Mouse (Mus musculus): ENCODE results near the gene Acss2.
A peak's percentile ranks its signal among the peaks of the same experiment; 100 is the strongest.
"Not testable (repeated sequence)": the region's sequence is repeated elsewhere in the genome, so short reads cannot be mapped to it uniquely, and the experiment has no call there.

Gene Acss2

GRCm38 (mm10) chr2:155538463-155539057 is 20.8 kb downstream of the Acss2 start:
- not testable (repeated sequence) for DNase-seq (ENCODE audit: low spot score in 2 of 2)

GRCm38 (mm10) chr2:155539696-155540095 is 21.9 kb downstream of the Acss2 start:
- DNase-seq (ENCODE audit: low spot score in 2 of 2): no peak

- no peak for DNase-seq (ENCODE audit: low spot score in 2 of 2)
Measured at GRCm38 (mm10) chr2:155540822-155541458, 23.2 kb downstream of the Acss2 start.

- DNase-seq (ENCODE audit: low spot score in 2 of 2): no peak
Measured at GRCm38 (mm10) chr2:155546955-155547354, 29.2 kb downstream of the Acss2 start.

- no peak for DNase-seq (ENCODE audit: low spot score in 2 of 2)
Measured at GRCm38 (mm10) chr2:155552336-155552735, 34.6 kb downstream of the Acss2 start.

GRCm38 (mm10) chr2:155552949-155553354 is 35.2 kb downstream of the Acss2 start:
- peak; percentile 52 to 53 for DNase-seq (ENCODE audit: low spot score in 2 of 2)

- no peak for DNase-seq (ENCODE audit: low spot score in 2 of 2)
Measured at GRCm38 (mm10) chr2:155554426-155554985, 36.8 kb downstream of the Acss2 start.

- no peak for DNase-seq (ENCODE audit: low spot score in 2 of 2)
Measured at GRCm38 (mm10) chr2:155562209-155562608, 44.5 kb downstream of the Acss2 start.

GRCm38 (mm10) chr2:155562934-155563333 is 45.2 kb downstream of the Acss2 start:
- DNase-seq (ENCODE audit: low spot score in 2 of 2): no peak

- no peak for DNase-seq (ENCODE audit: low spot score in 2 of 2)
Measured at GRCm38 (mm10) chr2:155567751-155568150, 50.0 kb downstream of the Acss2 start.

GRCm38 (mm10) chr2:155569223-155569807 is 51.6 kb downstream of the Acss2 start:
- no peak for DNase-seq (ENCODE audit: low spot score in 2 of 2)

GRCm38 (mm10) chr2:155573001-155573400 is 55.3 kb downstream of the Acss2 start:
- DNase-seq (ENCODE audit: low spot score in 2 of 2): no peak

- DNase-seq (ENCODE audit: low spot score in 2 of 2): no peak
Measured at GRCm38 (mm10) chr2:155573996-155574395, 56.2 kb downstream of the Acss2 start.

- no peak for DNase-seq (ENCODE audit: low spot score in 2 of 2)
Measured at GRCm38 (mm10) chr2:155574700-155575099, 57.0 kb downstream of the Acss2 start.

GRCm38 (mm10) chr2:155576656-155577055 is 58.9 kb downstream of the Acss2 start:
- DNase-seq (ENCODE audit: low spot score in 2 of 2): no peak

- DNase-seq (ENCODE audit: low spot score in 2 of 2): no peak
Measured at GRCm38 (mm10) chr2:155580331-155580730, 62.6 kb downstream of the Acss2 start.

GRCm38 (mm10) chr2:155582384-155582995 is 64.7 kb downstream of the Acss2 start:
- DNase-seq (ENCODE audit: low spot score in 2 of 2): no peak

GRCm38 (mm10) chr2:155582996-155583395 is 65.2 kb downstream of the Acss2 start:
- no peak for DNase-seq (ENCODE audit: low spot score in 2 of 2)

- DNase-seq (ENCODE audit: low spot score in 2 of 2): peak in 1 of 2 experiments; percentile 12
Measured at GRCm38 (mm10) chr2:155583927-155584530, 66.3 kb downstream of the Acss2 start.

GRCm38 (mm10) chr2:155585082-155585481 is 67.3 kb downstream of the Acss2 start:
- DNase-seq (ENCODE audit: low spot score in 2 of 2): no peak

- no peak for DNase-seq (ENCODE audit: low spot score in 2 of 2)
Measured at GRCm38 (mm10) chr2:155585486-155585885, 67.7 kb downstream of the Acss2 start.

- no peak for DNase-seq (ENCODE audit: low spot score in 2 of 2)
Measured at GRCm38 (mm10) chr2:155588136-155588535, 70.4 kb downstream of the Acss2 start.

Measured in spleen, postnatal 36 days (tissue).